Mouse (Mus musculus) macrophage (primary cell): ENCODE measurements around the gene Kcnk5. TPM values are rescaled to one million over a fixed set of nuclear protein-coding genes. Genes with fewer than 3 reads are reported as not detected.

Source experiments
- H3K27ac ChIP-seq: fragments of 350-480 bp; formaldehyde crosslinking; 2 replicates; pipeline ENCODE4 v1.9.0; 2021
- H3K36me3 ChIP-seq: fragments of 350-480 bp; formaldehyde crosslinking; 2 replicates; pipeline ENCODE4 v1.9.0; 2021; ENCODE audit errors: inconsistent target
- H3K4me3 ChIP-seq: fragments of 350-480 bp; formaldehyde crosslinking; 2 replicates; pipeline ENCODE4 v1.9.0; 2021; ENCODE audit errors: inconsistent target
- H3K79me2 ChIP-seq: fragments of 350-480 bp; formaldehyde crosslinking; 2 replicates; pipeline ENCODE4 v1.9.0; 2021; ENCODE audit errors: inconsistent target
- WGBS: methylation state at CpG from one replicate; pipeline ENCODE4 v1.1.7; 2026; ENCODE audit warnings: inconsistent platforms; ENCODE audit not compliant: missing documents; 5-methylcytosine and 5-hydroxymethylcytosine counted together
- polyA plus RNA-seq: library from polyadenylated mRNA; stranded (reverse); fragments of 250-400 nt; gene quantifications from 3 replicates; pipeline ENCODE4 v1.2.4, GENCODE M21; 2018; ENCODE audit warnings: inconsistent platforms
- total RNA-seq, 78 experiments: library from RNA; depleted of rRNA; stranded (reverse); fragments of 250-400 nt; gene quantifications; 1 replicate in 9 of 78; 2 replicates in 24 of 78; 3 replicates in 43 of 78; 4 replicates in 2 of 78; pipeline ENCODE4 v1.2.4; 2018; ENCODE audit warnings: inconsistent platforms in 56 of 78

Kcnk5 gene
- under 1 TPM in 2 of 26 experiments, not detected in 24; 0.18 to 0.21 TPM for total RNA-seq (2018; cell fraction: chromatin; rRNA removed)
- total RNA-seq (2018; cell fraction: cytosol; rRNA removed): under 1 TPM in 20 of 26 experiments, not detected in 6; 0.03 to 0.23 (median 0.10) TPM
- total RNA-seq (2018; cell fraction: nucleus; rRNA removed): under 1 TPM in 10 of 26 experiments, not detected in 16; 0.11 to 0.82 (median 0.24) TPM
- polyA plus RNA-seq: 0.04 to 0.30 TPM (median 0.16 TPM) in 3 replicates

- H3K27ac ChIP-seq: no peak within 1 kb of the TSS
- H3K36me3 ChIP-seq: no peaks in the 10 kb centered on the region
- H3K4me3 ChIP-seq: peak within 1 kb of the TSS; percentile 7; the same call in 1 of the 2 replicates
- no peaks in the 10 kb centered on the region for H3K79me2 ChIP-seq
- 2% methylated on average over 36 of the region's 36 CpGs for WGBS
These were observed at the start of gene Kcnk5 for GRCm38 (mm10) chr14:20181466-20181921. Kcnk5 (minus strand) TSS chr14:20181809.

- WGBS: 91% methylated on average over 7 of the region's 7 CpGs
- H3K79me2 ChIP-seq: no peaks in the 10 kb centered on the region
- no peaks in the 10 kb centered on the region for H3K36me3 ChIP-seq
- H3K27ac ChIP-seq: no peak overlapping the region
- no peak overlapping the region for H3K4me3 ChIP-seq
These were observed 48.5 kb upstream of the Kcnk5 start for GRCm38 (mm10) chr14:20230063-20230491.

GRCm38 (mm10) chr14:20229437-20229836, 47.8 kb upstream of the Kcnk5 start:
- H3K36me3 ChIP-seq: no peaks in the 10 kb centered on the region
- no peak overlapping the region for H3K4me3 ChIP-seq
- no peaks in the 10 kb centered on the region for H3K79me2 ChIP-seq
- H3K27ac ChIP-seq: no peak overlapping the region
- WGBS: 96% methylated on average over 6 of the region's 6 CpGs

GRCm38 (mm10) chr14:20228336-20228735, 46.7 kb upstream of the Kcnk5 start:
- no peak overlapping the region for H3K27ac ChIP-seq
- H3K79me2 ChIP-seq: no peaks in the 10 kb centered on the region
- H3K4me3 ChIP-seq: no peak overlapping the region
- 43% methylated on average over 4 of the region's 4 CpGs for WGBS
- H3K36me3 ChIP-seq: no peaks in the 10 kb centered on the region

GRCm38 (mm10) chr14:20226982-20227381, 45.4 kb upstream of the Kcnk5 start:
- no peak overlapping the region for H3K4me3 ChIP-seq
- WGBS: 70% methylated on average over 2 of the region's 2 CpGs
- no peaks in the 10 kb centered on the region for H3K36me3 ChIP-seq
- no peaks in the 10 kb centered on the region for H3K79me2 ChIP-seq
- H3K27ac ChIP-seq: no peak overlapping the region

- no peak overlapping the region for H3K4me3 ChIP-seq
- WGBS: 91% methylated on average over 5 of the region's 7 CpGs
These were observed 44.9 kb upstream of the Kcnk5 start for GRCm38 (mm10) chr14:20226488-20226887.

GRCm38 (mm10) chr14:20225525-20225924, 43.9 kb upstream of the Kcnk5 start:
- 93% methylated on average over 4 of the region's 4 CpGs for WGBS
- Histone ChIP-seq H3K36me3 (no peaks in the 10 kb centered on the region), H3K79me2 (no peaks in the 10 kb centered on the region), H3K27ac (no peak overlapping the region), H3K4me3 (no peak overlapping the region)

More at GRCm38 (mm10) chr14:20226488-20226887, 44.9 kb upstream of the Kcnk5 start:
- H3K27ac ChIP-seq: no peak overlapping the region
- no peaks in the 10 kb centered on the region for H3K36me3 ChIP-seq
- no peaks in the 10 kb centered on the region for H3K79me2 ChIP-seq

GRCm38 (mm10) chr14:20224576-20225218, 43.1 kb upstream of the Kcnk5 start:
- Histone ChIP-seq H3K27ac (no peak overlapping the region), H3K36me3 (no peaks in the 10 kb centered on the region), H3K4me3 (no peak overlapping the region), H3K79me2 (no peaks in the 10 kb centered on the region)
- 75% methylated on average over 9 of the region's 10 CpGs for WGBS

GRCm38 (mm10) chr14:20224163-20224562, 42.6 kb upstream of the Kcnk5 start:
- 27% methylated on average over 4 of the region's 4 CpGs for WGBS

GRCm38 (mm10) chr14:20223253-20223652, 41.6 kb upstream of the Kcnk5 start:
- Histone ChIP-seq H3K79me2 (no peaks in the 10 kb centered on the region), H3K4me3 (no peak overlapping the region), H3K27ac (no peak overlapping the region), H3K36me3 (no peaks in the 10 kb centered on the region)
- 11% methylated on average over 5 of the region's 5 CpGs for WGBS

More at GRCm38 (mm10) chr14:20224163-20224562, 42.6 kb upstream of the Kcnk5 start:
- H3K36me3 ChIP-seq: no peaks in the 10 kb centered on the region
- H3K79me2 ChIP-seq: no peaks in the 10 kb centered on the region
- no peak overlapping the region for H3K27ac ChIP-seq
- no peak overlapping the region for H3K4me3 ChIP-seq

GRCm38 (mm10) chr14:20221083-20221482, 39.5 kb upstream of the Kcnk5 start:
- Histone ChIP-seq H3K4me3 (no peak overlapping the region), H3K36me3 (no peaks in the 10 kb centered on the region), H3K79me2 (no peaks in the 10 kb centered on the region), H3K27ac (no peak overlapping the region)
- 90% methylated on average over 7 of the region's 7 CpGs for WGBS

- Histone ChIP-seq H3K4me3 (no peak overlapping the region), H3K27ac (no peak overlapping the region), H3K36me3 (no peaks in the 10 kb centered on the region), H3K79me2 (no peaks in the 10 kb centered on the region)
- 100% methylated on average over 1 of the region's 1 CpGs for WGBS
These were observed 38.2 kb upstream of the Kcnk5 start for GRCm38 (mm10) chr14:20219849-20220248.

- Histone ChIP-seq H3K27ac (no peak overlapping the region), H3K36me3 (no peaks in the 10 kb centered on the region), H3K79me2 (no peaks in the 10 kb centered on the region), H3K4me3 (no peak overlapping the region)
- WGBS: 43% methylated on average over 3 of the region's 3 CpGs
These were observed 35.8 kb upstream of the Kcnk5 start for GRCm38 (mm10) chr14:20217299-20217864.

GRCm38 (mm10) chr14:20216561-20217298, 35.1 kb upstream of the Kcnk5 start:
- no peak overlapping the region for H3K27ac ChIP-seq
- 88% methylated on average over 7 of the region's 7 CpGs for WGBS
- H3K36me3 ChIP-seq: no peaks in the 10 kb centered on the region
- H3K4me3 ChIP-seq: no peak overlapping the region
- no peaks in the 10 kb centered on the region for H3K79me2 ChIP-seq
